Mouse (Mus musculus) kidney, adult 11 months (tissue): ENCODE data around the gene Det1.

Source experiments
- DNase-seq: peaks from one replicate; pipeline ENCODE4 v3.0.0; 2022

Gene Det1

DNA sequence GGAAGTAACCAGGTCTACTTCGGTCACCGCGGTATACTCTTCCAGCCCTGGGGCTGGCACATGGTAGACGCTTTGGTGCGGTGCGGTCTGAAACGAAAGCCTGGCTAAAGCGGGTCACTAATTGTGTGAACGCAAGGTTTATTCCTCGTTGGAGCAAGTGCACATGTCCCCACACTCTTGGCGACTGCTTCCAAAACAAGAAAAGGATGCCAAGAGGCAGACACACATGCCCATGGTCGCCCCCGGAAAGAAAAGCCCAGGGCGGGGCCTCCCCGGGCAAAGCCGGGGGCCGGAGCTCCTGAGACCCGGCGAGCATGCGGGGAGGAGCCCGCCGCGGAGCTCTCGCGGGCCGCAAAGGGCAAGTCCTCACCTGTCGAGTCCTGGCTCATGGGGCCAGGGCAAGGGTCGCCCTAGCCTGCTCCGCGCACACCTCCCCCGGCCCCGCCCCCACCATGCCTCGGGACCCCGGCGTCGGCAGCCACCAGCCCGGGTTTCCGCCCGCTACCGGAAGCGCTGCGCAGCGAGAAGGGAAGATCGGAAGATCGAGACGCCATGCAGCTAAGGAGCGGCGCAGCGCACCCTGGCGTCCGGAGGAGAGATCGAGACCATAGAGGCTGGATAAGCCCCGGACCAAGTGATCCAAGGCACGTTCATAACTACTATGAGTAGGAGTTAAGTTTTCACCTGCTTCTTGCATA, at the start of gene Det1:
Gene Det1 (minus strand): TSS at position 527 of the 698 bp plus-strand sequence.
- peak; percentile 87 for DNase-seq

DNA sequence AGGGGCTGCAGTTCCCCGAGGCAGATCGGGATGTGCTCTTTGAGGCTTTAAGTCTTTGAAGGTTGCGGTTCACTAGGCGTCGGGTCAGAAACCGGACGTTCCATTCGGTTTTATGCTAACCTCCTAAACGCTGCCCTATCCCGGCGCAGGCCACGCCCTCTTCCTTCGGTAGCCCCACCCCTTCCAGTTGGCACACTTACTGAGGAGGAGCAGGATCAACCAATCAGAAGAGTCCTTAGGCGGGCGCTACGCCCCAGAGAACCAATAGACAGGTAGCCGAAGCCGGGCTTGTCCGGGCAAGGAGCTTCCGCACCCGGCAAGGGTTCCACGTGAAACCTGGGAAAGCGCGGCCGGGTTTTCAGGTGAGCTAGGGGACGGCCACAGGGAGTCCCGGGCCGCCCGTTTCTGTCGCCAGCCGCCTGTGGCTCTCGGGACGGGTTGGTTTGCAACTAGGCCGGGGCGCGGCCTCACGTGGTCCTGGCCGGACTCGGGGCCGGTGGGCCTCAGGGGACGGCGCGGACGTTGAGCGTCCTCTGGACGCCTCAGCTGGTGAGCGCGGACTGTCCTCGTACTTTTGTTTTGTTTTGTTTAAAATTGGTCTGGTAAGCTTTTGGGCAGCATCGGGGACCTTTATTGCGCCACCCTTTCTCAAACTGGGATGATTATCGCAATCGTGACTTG, 48.7 kb upstream of the Det1 start, which contains the start of gene Aen:
Gene Aen (plus strand): TSS at position 202 of the 681 bp plus-strand sequence.
- peak; percentile 99 for DNase-seq

DNA sequence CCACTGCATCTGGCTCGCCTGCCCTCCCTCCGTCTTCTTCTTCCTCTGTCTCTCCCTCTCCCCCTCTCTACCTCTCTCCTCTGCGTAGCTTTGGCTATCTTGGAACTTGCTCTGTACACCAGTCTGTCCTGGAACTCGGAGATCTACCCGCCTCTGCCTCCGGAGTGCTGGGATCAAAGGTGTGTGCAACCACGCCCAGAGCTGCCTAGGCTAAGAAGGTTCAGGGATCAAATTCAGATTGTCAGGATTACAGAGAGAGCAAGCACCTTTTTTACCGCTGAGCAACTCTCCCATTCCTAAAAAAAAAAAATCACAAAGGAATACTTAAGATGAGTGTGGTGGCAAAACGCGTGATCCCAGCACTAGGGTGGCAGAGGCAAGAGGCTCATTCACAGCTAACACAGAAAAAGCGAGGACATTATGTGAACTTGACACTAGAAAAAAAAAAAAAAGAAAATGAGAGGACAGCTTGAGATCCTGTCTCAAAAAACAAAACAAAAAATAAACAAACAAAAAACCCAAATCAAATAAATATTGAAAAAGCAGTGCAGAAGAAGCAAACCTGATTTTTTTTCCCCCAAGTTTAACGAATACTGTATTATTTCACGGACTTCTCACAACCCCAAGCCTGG, 48.1 kb upstream of the Det1 start:
- DNase-seq, result no peak

DNA sequence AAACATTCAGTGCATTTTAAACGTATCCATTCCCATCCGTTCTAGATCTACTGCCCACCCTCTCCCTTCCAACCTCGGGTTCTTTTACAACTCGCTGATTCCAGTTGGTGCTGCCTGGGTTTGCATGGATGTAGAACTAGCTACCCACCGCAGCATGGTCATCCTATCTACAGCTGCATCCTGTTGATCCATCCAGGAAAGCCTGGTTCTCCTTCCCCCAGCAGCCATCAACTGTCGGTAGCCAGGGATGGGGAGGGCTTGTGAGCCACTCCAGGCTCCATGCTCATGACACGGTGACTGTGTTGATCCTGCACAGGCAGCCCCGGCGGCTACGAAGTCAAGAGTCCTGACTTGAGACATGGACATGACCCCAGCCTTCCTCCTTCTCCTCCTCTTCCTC, 46.9 kb upstream of the Det1 start:
- no peak for DNase-seq

- DNase-seq, result peak; percentile 56
These were observed 43.6 kb upstream of the Det1 start for GRCm38 (mm10) chr7:78890641-78891040.

- no peak for DNase-seq
These were observed 40.4 kb upstream of the Det1 start for GRCm38 (mm10) chr7:78887431-78887842.

DNA sequence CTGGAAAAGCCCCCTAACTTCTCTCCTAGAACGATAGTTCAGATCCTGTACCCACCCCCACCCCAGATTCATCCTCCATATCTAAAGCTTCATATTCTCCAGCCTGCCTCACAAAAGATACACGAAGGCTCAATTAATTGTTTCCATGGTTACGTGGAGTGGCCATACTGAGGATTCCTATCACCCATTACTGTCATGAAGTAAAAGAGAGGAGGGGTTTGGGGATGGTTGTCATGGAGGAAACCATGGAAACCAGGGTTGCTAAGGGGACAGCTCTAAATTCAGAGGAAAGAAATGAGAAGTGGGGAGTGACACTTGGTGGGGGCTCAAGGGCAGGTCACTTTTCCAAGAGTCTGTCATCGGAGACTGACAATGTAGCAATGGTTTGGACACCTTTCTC, 39.4 kb upstream of the Det1 start:
- DNase-seq, result no peak

- no peak for DNase-seq
These were observed 38.3 kb upstream of the Det1 start for GRCm38 (mm10) chr7:78885404-78885803.

DNA sequence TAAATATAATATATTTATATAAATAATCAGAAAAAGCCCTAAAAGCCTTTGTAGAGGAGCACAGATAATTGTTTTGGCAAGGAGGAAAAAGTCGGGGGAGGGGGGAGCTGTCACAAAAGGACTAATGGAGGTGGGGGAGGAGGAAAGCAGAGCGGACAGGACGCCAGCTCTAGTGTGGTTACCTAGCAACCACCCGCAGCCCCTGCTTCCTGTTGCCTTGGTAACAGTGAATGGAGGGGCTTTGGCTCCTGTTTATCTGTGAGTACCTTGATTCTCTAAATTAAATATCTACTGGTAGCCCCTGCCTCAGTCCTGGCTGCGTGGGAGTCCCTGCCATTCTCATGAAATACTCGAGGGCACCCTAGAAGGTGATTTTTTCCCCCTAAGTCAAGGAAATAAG, 37.1 kb upstream of the Det1 start:
- DNase-seq, result no peak

DNA sequence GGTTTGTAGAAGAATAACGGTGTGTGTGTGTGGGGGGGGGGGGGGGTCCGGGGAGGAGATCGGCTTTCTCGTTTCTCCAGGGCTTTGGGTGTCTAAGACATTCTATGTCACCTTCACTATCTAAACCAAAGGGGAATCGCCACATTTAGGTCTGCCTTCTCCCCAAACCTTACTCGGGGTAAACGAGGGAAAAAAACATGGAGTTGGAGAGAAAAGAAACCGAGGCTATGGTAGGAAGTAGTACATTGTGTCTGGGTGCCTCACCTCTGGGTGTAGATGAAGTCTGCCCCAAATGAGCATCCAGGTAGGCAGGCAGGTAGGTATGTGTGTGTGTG, 36.6 kb upstream of the Det1 start:
- DNase-seq, result no peak

GRCm38 (mm10) chr7:78883016-78883725, 36.1 kb upstream of the Det1 start:
- DNase-seq, result no peak

GRCm38 (mm10) chr7:78882469-78882837, 35.4 kb upstream of the Det1 start:
- DNase-seq, result no peak

GRCm38 (mm10) chr7:78881607-78882468, 34.8 kb upstream of the Det1 start:
- DNase-seq, result no peak

DNA sequence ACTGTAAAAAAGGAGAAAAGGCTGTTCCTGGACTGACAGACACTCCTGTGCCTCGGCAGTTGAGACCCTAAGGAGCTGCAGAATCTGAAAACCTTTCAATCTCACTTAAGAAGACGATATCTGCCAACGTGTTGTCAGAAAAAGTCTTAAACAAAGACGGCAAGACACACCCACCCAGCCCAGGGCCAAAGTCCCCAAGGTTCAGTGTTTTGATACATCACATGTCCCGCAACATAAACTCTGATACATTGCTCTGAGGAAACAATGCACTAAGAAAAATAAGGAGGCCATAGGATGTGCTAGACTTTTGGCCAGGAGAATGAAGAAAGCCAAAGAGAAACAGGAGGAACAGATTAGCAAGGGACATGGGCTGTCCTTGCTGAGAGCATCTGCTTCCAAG, 25.8 kb upstream of the Det1 start:
- no peak for DNase-seq

GRCm38 (mm10) chr7:78872366-78872765, 25.3 kb upstream of the Det1 start:
- no peak for DNase-seq

- DNase-seq, result no peak
These were observed 21.7 kb upstream of the Det1 start for GRCm38 (mm10) chr7:78868731-78869130.

DNA sequence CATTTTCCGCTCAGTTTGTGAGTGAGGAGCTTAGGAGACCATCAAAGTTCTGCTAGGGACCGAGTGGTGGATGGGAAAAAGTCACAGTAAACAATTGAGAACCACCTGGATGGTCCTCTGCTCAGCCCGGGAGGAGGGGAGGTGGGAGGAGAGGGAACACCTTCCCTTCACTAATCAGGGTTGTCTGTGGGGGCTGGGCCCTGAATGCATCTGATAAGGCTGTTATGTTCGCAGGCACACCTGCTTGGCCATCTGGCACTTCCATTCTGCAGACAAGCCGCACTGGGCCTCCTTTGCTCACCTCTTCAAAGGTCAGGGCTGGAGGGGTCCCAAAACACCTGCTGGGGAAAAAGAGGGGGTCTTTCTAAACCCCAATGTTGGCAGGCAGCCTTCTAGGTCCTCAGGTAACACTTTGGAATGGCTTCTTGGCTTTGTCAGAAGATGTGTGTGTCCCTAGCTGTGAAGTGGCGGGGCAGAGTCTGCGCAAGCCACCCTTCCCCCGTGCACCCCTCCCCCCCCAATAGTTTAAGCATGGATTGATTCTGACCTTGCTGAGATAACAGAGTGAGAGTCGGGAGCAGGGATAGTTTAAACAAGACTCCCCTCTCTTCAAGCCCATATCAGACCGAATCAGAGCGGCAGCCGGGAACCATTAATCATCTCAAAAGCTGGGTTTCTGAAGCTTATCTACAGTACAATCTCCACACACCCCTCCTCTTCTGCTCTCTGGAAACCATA, 18.3 kb upstream of the Det1 start:
- no peak for DNase-seq

DNA sequence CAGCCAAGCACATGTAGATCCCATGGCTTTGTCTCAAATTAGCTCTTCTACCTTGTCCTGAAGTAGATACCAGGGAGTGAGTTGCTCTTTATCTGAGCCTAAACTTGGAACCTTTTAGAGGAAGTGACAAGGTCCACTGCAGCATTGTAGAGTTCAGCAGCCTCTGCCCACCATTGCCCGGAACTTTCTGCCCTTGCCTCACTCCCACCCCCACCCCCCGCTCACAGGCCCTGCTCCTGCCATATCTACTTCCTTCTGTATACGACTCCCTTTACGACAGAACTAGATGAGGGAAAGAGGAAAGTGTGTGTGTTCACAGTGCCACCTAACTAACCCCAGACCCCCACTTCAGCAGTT, 17.4 kb upstream of the Det1 start:
- DNase-seq, result no peak

GRCm38 (mm10) chr7:78863796-78864445, 16.9 kb upstream of the Det1 start:
- DNase-seq, result no peak

- no peak for DNase-seq
These were observed 8.1 kb upstream of the Det1 start for GRCm38 (mm10) chr7:78855044-78855655.

GRCm38 (mm10) chr7:78854051-78854450, 7.0 kb upstream of the Det1 start:
- DNase-seq, result no peak
